Mouse (Mus musculus) neural tube, embryonic 14.5 days (tissue): ENCODE results near the gene Mr1. TPM values are rescaled to one million over a fixed set of nuclear protein-coding genes. Genes with fewer than 3 reads are reported as not detected.

Experiments used
- ATAC-seq: fragments of 200-750 bp; cut with Nextera tagmentation; 2 replicates; pipeline ENCODE4 v1.8.0; 2017; ENCODE audit warnings: low read depth, mild to moderate bottlenecking, moderate TSS enrichment, moderate library complexity
- H3K27ac ChIP-seq: fragments of 300-500 bp; sonication (generic); 2 replicates; pipeline ENCODE4 v1.5.1; 2014; ENCODE audit warnings: low read depth, mild to moderate bottlenecking, control low read depth, low read length, moderate library complexity, mixed read lengths
- H3K27me3 ChIP-seq: fragments of 300-500 bp; sonication (generic); 2 replicates; pipeline ENCODE4 v1.6.1; 2014; ENCODE audit warnings: low read length; ENCODE audit not compliant: control insufficient read depth, insufficient read depth
- H3K36me3 ChIP-seq: fragments of 300-500 bp; sonication (generic); 2 replicates; pipeline ENCODE4 v1.6.1; 2014; ENCODE audit warnings: low read length, mixed read lengths; ENCODE audit not compliant: control insufficient read depth, insufficient read depth
- H3K4me1 ChIP-seq: fragments of 300-500 bp; sonication (generic); 2 replicates; pipeline ENCODE4 v1.6.1; 2014; ENCODE audit warnings: low read length; ENCODE audit not compliant: control insufficient read depth, insufficient read depth
- H3K4me2 ChIP-seq: fragments of 300-500 bp; sonication (generic); 2 replicates; pipeline ENCODE4 v1.6.1; 2014; ENCODE audit warnings: mild to moderate bottlenecking, low read depth, low read length, control low read depth
- H3K4me3 ChIP-seq: fragments of 300-500 bp; sonication (generic); 2 replicates; pipeline ENCODE4 v1.5.1; 2014; ENCODE audit warnings: low read depth, low read length, control low read depth, mixed read lengths
- H3K9ac ChIP-seq: fragments of 300-500 bp; sonication (generic); replicated peaks from 2 replicates; pipeline ENCODE4 v1.6.1; 2014; ENCODE audit warnings: low read depth, mild to moderate bottlenecking, control low read depth, low read length, mixed read lengths
- H3K9me3 ChIP-seq: fragments of 300-500 bp; sonication (generic); 2 replicates; pipeline ENCODE4 v1.6.1; 2016; ENCODE audit warnings: low read length; ENCODE audit not compliant: control insufficient read depth
- WGBS: fragments of 180-500 bp; shearing (Covaris S2); extraction: QIAGEN DNeasy Blood & Tissue Kit; methylation state at CpG from one replicate; pipeline ENCODE4 v1.1.7; 2014; 5-methylcytosine and 5-hydroxymethylcytosine counted together
- polyA plus RNA-seq: library from polyadenylated mRNA; unstranded; fragments of >200 nt; fragmentation: Nextera tagmentation; extraction: Ambion mirVana; gene quantifications from 2 replicates; pipeline ENCODE4 v1.2.1, GENCODE M21; 2014

Gene Mr1
- polyA plus RNA-seq, 1 experiment from 2014 or later = 1.0 TPM

- Histone ChIP-seq H3K27me3 (no peaks in the 10 kb centered on the region), H3K9ac (no peak overlapping the region), H3K4me2 (no peak overlapping the region), H3K9me3 (no peaks in the 10 kb centered on the region), H3K27ac (peak overlapping the region; percentile 66), H3K4me3 (no peak overlapping the region), H3K36me3 (no peaks in the 10 kb centered on the region), H3K4me1 (peaks cover 33% of the 10 kb centered on the region)
- ATAC-seq = peak; percentile 87
- 11% methylated on average over 13 of the region's 14 CpGs for whole genome bisulfite sequencing
Observed at GRCm38 (mm10) chr1:155091842-155092800, 54.5 kb downstream of the Mr1 start.

DNA sequence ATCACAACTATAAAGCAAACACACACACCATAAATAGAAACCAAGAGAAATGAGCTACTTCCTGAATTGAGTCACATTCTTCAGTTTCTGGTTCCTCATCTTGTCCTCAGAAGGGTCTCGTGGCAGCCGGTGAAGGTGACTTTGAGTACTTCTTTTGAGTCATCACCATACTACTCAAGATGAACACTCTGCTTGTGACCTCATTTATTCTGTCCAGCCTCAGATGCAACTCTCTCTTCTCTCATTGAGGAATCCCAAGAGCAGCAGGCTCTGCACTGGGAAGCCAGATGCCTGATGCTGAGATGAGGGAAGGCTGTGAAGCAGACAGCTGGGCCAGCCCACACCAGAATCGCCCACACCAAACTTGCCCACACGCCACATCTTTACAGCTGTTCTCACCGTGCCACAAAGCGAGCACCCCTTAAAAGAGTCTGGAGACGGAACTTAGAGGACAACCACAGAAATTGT, 55.2 kb downstream of the Mr1 start:
- no peak overlapping the region for H3K4me3 ChIP-seq
- no peaks in the 10 kb centered on the region for H3K36me3 ChIP-seq
- 61% methylated on average over 7 of the region's 7 CpGs for WGBS
- H3K9ac ChIP-seq = no peak overlapping the region
- no peaks in the 10 kb centered on the region for H3K27me3 ChIP-seq
- peak overlapping the region; percentile 5; the same call in 1 of the 2 replicates for H3K27ac ChIP-seq
- peaks cover 28% of the 10 kb centered on the region for H3K4me1 ChIP-seq
- H3K9me3 ChIP-seq = no peaks in the 10 kb centered on the region
- no peak for ATAC-seq
- H3K4me2 ChIP-seq = no peak overlapping the region

GRCm38 (mm10) chr1:155090736-155091135, 55.9 kb downstream of the Mr1 start:
- WGBS = 81% methylated on average over 1 of the region's 1 CpGs
- Histone ChIP-seq H3K4me3 (no peak overlapping the region), H3K27ac (no peak overlapping the region), H3K27me3 (no peaks in the 10 kb centered on the region), H3K4me1 (peaks cover 29% of the 10 kb centered on the region; the same call in 1 of the 2 replicates), H3K9ac (no peak overlapping the region), H3K36me3 (no peaks in the 10 kb centered on the region), H3K4me2 (no peak overlapping the region), H3K9me3 (no peaks in the 10 kb centered on the region)
- ATAC-seq = no peak

DNA sequence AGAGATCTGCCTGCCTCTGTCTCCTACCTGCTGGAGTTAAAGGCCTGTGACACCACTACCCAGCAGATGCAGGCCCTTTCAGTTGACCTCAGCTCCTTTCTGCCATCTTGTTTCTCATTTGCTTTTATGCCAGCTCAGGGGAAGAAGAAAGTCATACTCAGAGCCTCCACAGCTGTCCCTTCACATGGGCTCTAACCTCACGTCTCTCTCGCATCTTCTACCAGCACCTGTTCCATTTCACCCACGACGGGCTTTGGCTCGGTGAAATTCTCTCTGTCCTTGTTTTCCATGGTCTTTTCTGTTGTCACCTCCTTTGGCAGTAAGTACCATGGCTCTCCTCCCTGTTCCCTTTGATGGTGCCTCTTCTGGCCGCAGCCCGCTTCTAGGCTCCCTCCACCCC, 56.3 kb downstream of the Mr1 start:
- no peak for ATAC-seq
- H3K27me3 ChIP-seq = no peaks in the 10 kb centered on the region
- H3K4me1 ChIP-seq = peaks cover 32% of the 10 kb centered on the region; the same call in 1 of the 2 replicates
- H3K27ac ChIP-seq = no peak overlapping the region
- no peak overlapping the region for H3K4me3 ChIP-seq
- no peaks in the 10 kb centered on the region for H3K36me3 ChIP-seq
- 93% methylated on average over 7 of the region's 7 CpGs for WGBS
- no peaks in the 10 kb centered on the region for H3K9me3 ChIP-seq
- H3K4me2 ChIP-seq = no peak overlapping the region
- no peak overlapping the region for H3K9ac ChIP-seq

DNA sequence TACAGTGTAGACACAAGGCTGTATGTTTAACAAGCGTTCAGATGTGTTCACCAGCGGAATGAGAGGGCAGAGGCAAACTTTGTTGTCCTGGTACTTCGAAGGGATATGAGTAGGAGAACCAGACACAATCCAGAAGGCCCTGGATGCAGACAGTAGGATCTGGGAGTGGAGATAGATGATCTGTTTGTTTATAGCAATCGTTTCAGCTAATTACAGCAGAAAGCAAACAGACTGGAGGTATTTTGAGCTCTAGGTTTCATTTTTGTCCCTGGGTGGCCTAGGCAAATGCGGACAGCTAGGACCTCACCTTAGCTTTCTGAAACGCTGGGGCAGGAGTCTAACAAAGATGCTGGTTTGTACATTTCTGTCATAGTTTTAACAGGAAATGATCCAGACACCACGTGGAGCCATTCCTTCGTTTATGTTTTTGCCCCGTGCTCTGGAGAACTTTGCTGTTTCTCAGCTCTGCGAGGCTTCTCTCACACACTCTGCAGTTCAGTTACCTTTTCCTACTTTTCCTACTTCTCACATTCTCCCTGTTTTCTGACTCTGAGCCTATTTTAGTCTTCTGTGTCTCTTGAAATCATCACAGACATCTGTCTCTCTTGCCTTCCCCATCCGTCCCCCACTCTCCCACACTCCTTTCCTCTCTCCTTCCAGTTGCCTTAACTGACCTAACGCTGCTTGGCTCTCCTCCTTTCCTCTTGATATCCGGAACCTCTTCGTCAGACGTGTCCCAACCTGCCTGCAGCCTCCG, 57.6 kb downstream of the Mr1 start:
- H3K9me3 ChIP-seq = no peaks in the 10 kb centered on the region
- ATAC-seq = no peak
- no peak overlapping the region for H3K27ac ChIP-seq
- no peaks in the 10 kb centered on the region for H3K27me3 ChIP-seq
- no peak overlapping the region for H3K9ac ChIP-seq
- H3K4me2 ChIP-seq = no peak overlapping the region
- H3K4me3 ChIP-seq = no peak overlapping the region
- H3K4me1 ChIP-seq = peaks cover 37% of the 10 kb centered on the region; the same call in 1 of the 2 replicates
- 70% methylated on average over 16 of the region's 16 CpGs for WGBS
- H3K36me3 ChIP-seq = no peaks in the 10 kb centered on the region

- Histone ChIP-seq H3K27me3 (no peaks in the 10 kb centered on the region), H3K27ac (no peak overlapping the region), H3K36me3 (no peaks in the 10 kb centered on the region), H3K9ac (no peak overlapping the region), H3K9me3 (no peaks in the 10 kb centered on the region), H3K4me1 (peaks cover 32% of the 10 kb centered on the region; the same call in 1 of the 2 replicates), H3K4me3 (no peak overlapping the region), H3K4me2 (no peak overlapping the region)
- 94% methylated on average over 4 of the region's 4 CpGs for WGBS
- no peak for ATAC-seq
Observed at GRCm38 (mm10) chr1:155088046-155088445, 58.6 kb downstream of the Mr1 start.

GRCm38 (mm10) chr1:155086893-155087292, 59.7 kb downstream of the Mr1 start:
- H3K27me3 ChIP-seq = no peaks in the 10 kb centered on the region
- no peak overlapping the region for H3K4me2 ChIP-seq
- H3K9ac ChIP-seq = no peak overlapping the region
- no peaks in the 10 kb centered on the region for H3K9me3 ChIP-seq
- no peak overlapping the region for H3K27ac ChIP-seq
- no peak for ATAC-seq
- 13% methylated on average over 4 of the region's 4 CpGs for WGBS
- H3K36me3 ChIP-seq = no peaks in the 10 kb centered on the region
- no peak overlapping the region for H3K4me3 ChIP-seq
- peaks cover 27% of the 10 kb centered on the region; the same call in 1 of the 2 replicates for H3K4me1 ChIP-seq

DNA sequence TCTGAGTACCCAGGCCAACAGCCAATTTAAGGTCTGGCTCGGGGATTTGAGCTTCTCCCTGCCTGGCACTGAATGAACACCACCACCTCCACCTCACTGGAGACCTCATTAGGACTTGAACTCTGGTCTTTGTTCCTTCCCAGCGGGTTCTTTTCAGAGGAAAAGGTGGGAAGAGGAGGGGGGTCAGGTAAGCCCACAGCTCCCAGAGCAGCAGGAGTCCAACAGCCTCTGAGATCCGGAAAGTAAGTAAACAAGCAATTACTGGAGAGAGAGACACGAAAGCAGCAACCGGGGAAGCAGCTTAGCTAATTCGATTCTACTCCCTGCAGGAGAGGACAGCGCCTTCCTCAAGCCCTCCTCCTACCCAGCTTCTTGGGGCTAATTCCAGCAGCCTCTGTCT, 60.2 kb downstream of the Mr1 start:
- no peak overlapping the region for H3K4me3 ChIP-seq
- ATAC-seq = no peak
- 7% methylated on average over 7 of the region's 7 CpGs for WGBS
- peaks cover 26% of the 10 kb centered on the region; the same call in 1 of the 2 replicates for H3K4me1 ChIP-seq
- H3K4me2 ChIP-seq = no peak overlapping the region
- H3K9me3 ChIP-seq = no peaks in the 10 kb centered on the region
- H3K27me3 ChIP-seq = no peaks in the 10 kb centered on the region
- H3K27ac ChIP-seq = no peak overlapping the region
- no peaks in the 10 kb centered on the region for H3K36me3 ChIP-seq
- no peak overlapping the region for H3K9ac ChIP-seq
